Mouse (Mus musculus) neutrophil, adult 59 days (primary cell): ENCODE data around the gene AC124502.3. TPM values are rescaled to one million over a fixed set of nuclear protein-coding genes. Genes with fewer than 3 reads are reported as not detected.

ENCODE experiments used
- total RNA-seq, 2 experiments: library from RNA; stranded (reverse); gene quantifications; 1 replicate in 1 of 2; 2 replicates in 1 of 2; pipeline ENCODE4 v1.2.4; 2023

Gene AC124502.3
- not detected for total RNA-seq

DNA sequence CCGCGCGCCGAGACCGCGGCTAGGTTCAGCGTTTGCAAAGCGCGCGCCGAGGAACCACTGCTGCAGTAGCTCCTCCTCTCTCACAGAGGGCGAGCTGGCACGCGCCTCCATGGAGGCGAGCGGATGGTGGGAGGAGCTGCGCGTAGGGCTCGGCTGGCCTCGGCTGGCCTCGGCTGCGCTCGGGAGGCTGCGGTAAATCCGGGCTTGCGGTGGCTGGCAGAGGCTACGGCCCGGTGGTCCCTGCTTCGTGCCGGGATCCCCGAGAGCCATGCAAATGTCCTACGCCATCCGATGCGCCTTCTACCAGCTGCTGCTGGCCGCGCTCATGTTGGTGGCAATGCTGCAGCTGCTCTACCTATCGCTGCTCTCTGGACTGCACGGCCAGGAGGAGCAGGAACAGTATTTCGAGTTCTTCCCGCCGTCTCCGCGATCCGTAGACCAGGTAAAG, at the start of gene AC124502.3, which contains the start of gene B4gat1:
TSS of gene AC124502.3 (plus strand) at position 183 of the 448 bp plus-strand sequence.
TSS of gene B4gat1 (plus strand) at position 118 of the 448 bp plus-strand sequence.

DNA sequence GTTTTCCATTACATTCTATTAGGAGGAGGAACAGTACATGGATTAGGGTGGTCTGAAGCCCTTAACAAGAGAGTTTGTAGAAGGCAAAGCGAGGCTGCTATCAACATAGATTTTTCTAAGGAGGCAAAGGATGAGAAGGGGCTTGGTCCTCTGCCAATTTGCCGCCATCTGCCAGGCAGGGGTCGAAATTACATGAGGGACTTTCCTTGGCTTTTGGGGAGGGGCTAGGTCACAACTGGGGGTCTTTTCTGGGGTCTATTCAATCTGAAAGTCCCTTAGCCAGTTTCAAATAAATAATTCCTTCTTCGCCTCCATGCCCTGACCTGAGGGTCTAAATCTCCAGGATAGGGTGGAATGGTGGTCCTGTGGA, 48.5 kb upstream of the AC124502.3 start, which contains the start of gene Npas4:
TSS of gene Npas4 (minus strand) at position 61 of the 370 bp plus-strand sequence.

DNA sequence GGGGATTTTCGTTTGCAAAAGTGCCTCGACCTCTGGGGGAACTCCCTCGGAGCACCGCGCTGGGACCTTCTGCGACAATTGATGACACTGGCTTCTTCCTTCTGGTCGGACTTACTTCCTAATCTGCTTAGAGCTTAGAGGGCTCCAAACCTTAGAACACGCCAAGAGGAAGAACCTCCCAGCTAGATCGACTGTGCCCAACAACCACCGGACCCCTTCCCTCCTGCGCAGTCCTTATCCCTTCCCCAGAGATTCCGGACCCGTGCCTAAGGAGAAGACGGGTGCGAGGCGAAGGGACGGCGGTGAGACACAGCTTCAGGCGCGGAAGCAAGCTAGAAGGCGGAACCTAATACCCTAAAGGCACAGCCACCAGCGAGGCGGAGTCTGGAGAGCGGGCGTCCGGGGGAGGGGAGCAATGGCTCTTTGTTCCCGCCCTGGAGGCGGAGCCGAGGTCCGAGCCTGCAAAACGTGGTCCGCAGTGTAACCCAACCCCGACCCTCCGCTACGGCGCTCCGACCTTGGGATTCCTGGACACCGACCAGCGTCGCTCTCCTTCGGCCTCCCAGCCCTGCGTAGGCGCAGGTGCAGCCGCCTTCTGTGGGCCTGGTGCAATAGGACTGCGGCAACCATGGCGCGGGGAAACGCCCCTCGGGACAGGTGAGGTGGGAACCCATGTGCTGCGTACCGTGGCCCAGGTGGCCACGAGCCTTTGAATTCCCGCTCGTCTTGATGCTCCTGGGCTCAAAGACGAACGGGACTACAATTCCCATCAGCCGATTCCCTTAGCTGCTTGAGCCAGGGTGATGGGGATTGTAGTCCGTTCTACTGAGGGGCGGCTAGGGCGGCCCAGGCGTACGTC, 14.8 kb upstream of the AC124502.3 start, which contains the start of gene Slc29a2:
TSS of gene Slc29a2 (plus strand) at position 240 of the 859 bp plus-strand sequence.

DNA sequence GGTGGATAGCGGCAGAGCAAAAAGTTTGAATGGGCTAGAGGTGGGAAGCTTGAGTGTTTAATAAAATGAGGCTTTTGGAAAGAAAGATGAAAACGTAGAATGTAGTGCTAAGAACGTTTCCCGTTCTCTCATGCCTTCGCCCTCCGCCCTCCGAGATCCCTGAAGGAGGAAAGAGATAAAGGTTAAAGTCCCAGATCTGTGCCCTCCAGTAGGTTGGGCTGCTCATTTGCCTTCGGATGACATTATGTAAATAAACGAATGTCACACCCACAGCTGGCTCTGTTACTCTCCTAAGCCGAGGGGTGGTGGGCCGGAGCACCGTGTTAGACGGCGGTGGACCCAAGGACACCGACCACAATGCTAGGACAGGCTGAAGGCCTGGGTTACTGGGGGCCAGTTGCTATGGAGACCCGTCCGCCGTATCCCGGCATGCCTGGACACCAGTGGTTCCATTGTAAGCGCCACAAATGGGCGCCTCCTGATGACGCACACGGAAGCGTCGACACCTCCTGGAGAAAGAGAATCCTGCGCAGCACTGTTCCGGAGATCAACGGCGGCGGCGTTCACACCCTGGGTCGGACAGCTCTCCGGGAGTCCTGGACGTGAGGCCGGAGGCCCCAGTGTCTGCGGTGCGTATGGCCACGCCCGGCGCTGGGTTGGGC, 2.3 kb downstream of the AC124502.3 start, which contains the start of gene Brms1:
TSS of gene Brms1 (plus strand) at position 493 of the 662 bp plus-strand sequence.

DNA sequence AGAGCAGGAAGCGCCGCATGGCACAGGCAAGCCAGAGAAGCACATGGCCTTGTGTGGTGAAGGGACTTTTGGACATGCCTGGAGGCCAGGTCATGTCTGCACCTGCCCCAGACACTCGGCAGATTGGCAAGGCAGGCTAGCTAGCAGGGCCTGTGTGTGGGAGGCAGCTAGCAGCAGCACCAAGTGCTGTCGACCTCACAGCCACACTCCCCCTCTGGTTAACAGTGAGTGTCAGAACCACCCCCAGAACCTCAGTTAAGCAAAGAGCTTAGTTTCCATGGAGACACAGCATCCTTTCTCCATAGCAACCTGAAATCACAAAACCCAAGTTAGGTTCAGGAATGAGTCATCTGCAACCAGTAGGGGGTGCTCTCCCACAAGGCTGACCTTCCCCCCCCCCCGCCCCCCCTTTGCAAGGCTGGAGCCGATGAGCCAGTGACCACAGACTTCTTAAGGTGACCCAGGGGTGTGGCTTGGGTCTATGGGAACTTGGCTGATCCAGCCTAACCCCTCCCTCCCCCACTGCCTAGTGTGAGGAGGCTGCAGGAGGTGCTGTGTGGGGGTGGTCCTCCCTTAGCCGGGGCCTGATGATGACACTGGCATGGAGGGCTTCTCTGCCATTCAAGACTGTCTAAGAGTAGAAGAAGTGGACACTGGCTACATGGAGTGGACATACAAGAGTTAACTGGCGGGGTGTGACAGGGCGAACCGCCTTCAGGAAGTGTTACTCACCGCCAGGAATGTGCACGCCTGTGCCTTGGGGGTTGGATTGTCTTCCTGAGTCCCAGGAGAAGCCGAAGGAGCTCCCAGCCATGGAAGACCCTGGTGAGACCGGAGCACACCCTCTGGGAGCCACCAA, 11.6 kb downstream of the AC124502.3 start, which contains the start of gene Rin1:
TSS of gene Rin1 (plus strand) at position 435 of the 859 bp plus-strand sequence.

DNA sequence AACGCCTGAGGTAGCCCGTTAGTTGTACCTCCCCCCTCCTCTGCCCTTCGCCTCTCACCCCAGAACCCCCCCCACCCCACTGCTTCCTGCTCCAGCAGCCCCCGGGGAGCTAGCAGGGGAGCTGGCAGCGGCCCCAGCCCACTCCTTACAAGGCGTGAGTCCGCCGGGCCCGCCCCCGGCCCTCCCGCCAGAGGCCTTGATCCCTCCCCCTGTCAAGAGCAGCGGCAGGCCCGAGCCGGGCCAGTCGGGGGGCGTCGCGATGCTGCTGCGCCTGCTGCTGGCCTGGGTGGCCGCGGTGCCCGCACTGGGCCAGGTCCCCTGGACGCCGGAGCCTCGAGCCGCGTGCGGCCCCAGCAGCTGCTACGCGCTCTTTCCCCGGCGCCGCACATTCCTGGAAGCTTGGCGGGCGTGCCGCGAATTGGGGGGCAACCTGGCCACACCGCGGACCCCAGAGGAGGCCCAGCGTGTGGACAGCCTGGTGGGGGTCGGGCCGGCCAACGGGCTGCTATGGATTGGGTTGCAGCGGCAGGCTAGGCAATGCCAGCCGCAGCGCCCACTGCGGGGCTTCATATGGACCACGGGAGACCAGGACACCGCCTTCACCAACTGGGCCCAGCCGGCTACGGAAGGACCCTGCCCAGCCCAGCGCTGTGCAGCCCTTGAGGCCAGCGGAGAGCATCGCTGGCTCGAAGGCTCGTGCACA, 29.3 kb downstream of the AC124502.3 start, which contains the start of gene Cd248:
TSS of gene Cd248 (plus strand) at position 212 of the 703 bp plus-strand sequence.

DNA sequence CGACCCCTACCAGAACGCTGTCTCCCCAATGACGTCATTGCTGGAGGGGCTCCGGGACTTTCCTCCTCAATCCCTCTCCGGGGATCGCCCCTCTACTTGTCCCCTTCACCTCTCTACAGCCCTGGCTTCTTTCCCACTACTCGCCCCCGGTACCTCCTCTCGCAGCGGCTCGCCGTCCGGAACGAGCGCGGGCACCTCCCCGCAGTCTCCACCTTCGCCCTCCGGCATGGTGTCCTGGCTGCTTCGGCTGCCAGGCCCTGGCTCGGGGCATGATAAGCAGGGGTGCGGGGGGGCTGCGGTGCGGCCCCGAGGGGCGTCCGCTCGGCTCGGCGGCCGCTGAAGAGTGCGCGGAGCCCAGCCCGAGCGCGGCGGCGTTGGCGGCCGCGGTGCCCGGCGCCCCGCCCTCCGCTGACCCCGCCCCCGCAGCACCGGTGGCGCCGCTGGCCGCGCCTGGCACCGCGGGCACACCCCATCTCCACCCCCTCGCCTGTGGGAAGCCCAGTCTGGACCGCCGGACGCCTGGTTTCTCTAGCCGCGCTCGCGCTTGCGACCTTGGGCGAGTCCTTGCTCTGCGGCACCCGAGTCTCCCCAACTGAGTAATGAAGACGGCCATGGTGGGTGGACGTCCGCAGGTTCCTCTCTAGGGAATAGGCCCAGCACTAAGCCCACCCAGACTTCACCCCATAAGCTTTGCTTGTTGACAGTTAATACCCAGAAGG, 46.6 kb downstream of the AC124502.3 start, which contains the start of gene Tmem151a:
TSS of gene Tmem151a (minus strand) at position 387 of the 719 bp plus-strand sequence.

DNA sequence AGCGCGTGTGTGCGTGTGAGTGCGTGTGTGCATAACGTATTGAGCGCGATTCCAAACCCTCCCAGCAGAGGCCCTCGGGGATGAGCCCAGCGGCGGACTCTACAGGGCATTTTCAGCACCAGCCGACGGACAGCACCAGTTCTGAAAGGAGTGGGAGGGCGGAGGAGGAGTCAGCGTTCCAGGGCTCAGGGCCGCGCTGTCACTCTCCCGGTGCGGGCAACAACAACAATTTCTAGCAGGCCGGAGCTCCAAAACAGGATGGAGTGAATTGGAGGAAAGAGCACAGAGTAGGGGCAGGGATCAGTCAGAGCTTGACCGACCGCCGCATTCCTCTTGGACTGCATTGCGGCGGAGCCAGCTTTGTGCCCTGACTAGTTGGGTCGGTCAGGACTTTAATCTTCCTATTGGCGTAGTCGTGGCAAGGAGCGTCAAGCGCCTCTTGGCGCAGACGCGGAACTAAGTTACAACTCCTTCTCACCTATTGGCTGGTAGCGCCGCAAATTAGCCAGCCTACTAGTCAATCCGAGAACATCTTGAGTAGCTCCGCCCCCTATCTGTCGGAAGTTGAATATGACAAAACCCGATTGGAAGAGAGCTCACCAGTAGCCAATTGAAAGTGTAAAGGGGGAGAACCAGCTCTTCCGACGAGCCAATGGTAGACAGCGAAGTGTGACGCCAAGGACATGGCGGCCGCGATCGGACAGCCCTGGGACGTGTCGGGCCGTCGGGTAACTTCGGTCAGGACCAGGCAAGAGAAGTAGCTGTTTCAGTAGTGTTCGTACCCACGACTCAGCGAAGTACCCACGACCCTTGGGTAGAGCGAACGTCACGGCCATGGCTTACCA, 49.4 kb downstream of the AC124502.3 start, which contains the start of gene Yif1a:
TSS of gene Yif1a (plus strand) at position 655 of the 845 bp plus-strand sequence.

DNA sequence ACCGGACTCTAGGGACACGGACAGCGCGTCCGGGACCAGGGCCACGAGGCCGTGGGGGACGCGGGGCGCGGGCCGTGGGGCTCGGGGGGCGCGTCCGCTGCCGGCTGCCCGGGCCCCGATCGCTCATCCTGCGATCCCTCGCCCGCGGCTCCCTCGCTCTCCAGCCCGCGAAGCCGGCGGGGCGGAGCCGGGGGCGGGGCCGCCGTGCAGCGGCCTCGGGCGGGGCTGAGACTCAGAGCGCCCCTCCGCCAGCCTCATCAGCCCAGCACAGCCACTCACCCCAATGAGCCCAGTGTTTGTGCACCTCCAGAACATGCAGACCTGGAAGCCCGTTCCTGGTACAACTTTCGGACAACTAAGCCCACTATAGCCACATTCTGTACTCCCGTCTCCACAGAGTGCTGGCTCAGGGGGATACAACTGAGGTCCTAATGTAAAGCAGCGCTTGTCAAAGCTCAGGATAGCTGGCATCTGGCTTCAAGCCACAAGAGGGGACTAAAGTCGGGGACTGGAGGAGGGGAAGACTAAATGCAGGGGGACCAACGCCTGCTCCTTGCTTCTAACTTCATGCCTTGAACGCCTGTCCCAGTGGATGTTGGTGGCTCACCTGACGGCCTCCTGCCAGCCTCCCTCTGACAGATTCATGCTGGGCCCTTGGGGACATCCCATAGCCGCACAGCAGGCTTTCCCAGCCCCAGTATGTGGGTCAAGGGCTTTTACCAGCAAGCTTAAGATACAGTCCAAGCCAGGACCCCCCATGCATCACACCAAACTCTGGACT, 59.9 kb downstream of the AC124502.3 start, which contains the start of gene Cnih2:
TSS of gene Cnih2 (minus strand) at position 159 of the 781 bp plus-strand sequence.

Other genes with a start within 250 kb of the AC124502.3 start
- gene Rbm4, start 245.0 kb upstream of the AC124502.3 start, total RNA-seq: 10 to 100 TPM; 36.7 to 43.1 TPM
- 10 to 100 TPM; 12.2 to 18.1 TPM for gene Gm21992, start 227.3 kb upstream of the AC124502.3 start, total RNA-seq
- gene Rbm14, start 227.3 kb upstream of the AC124502.3 start, total RNA-seq: 10 to 100 TPM; 47.6 to 49.2 TPM
- gene Ccs, start 199.6 kb upstream of the AC124502.3 start, total RNA-seq: 10 to 100 TPM; 12.8 to 19.1 TPM
- gene Ccdc87, start 199.5 kb upstream of the AC124502.3 start, total RNA-seq: not detected
- gene Ctsf, start 183.8 kb upstream of the AC124502.3 start, total RNA-seq: 1 to 10 TPM; 2.0 to 4.6 TPM
- under 1 TPM; 0.16 to 0.29 TPM for gene Actn3, start 161.0 kb upstream of the AC124502.3 start, total RNA-seq
- gene Zdhhc24, start 160.2 kb upstream of the AC124502.3 start, total RNA-seq: 1 to 10 TPM; 6.1 to 6.4 TPM
- under 1 TPM; 0.29 to 0.51 TPM for gene Bbs1, start 132.3 kb upstream of the AC124502.3 start, total RNA-seq
- gene Dpp3, start 110.6 kb upstream of the AC124502.3 start, total RNA-seq: 10 to 100 TPM; 49.1 to 52.7 TPM
- not detected for gene Peli3, start 95.8 kb upstream of the AC124502.3 start, total RNA-seq
- 10 to 100 TPM; 10.0 to 13.0 TPM for gene Mrpl11, start 76.7 kb upstream of the AC124502.3 start, total RNA-seq
- not detected for gene Npas4, start 48.6 kb upstream of the AC124502.3 start, total RNA-seq
- 1 to 10 TPM in 1 of 2 experiments, under 1 TPM in 1; 0.62 to 1.6 TPM for gene Slc29a2, start 15.0 kb upstream of the AC124502.3 start, total RNA-seq
- gene B4gat1, start 65 bp upstream of the AC124502.3 start, total RNA-seq: 1 to 10 TPM; 4.2 to 5.6 TPM
- gene Brms1, start 2.5 kb downstream of the AC124502.3 start, total RNA-seq: 10 to 100 TPM; 37.0 to 38.6 TPM
- 1 to 10 TPM in 1 of 2 experiments, under 1 TPM in 1; 1.00 to 1.7 TPM for gene Rin1, start 11.6 kb downstream of the AC124502.3 start, total RNA-seq
- gene Cd248, start 29.2 kb downstream of the AC124502.3 start, total RNA-seq: not detected
- gene Tmem151a, start 46.6 kb downstream of the AC124502.3 start, total RNA-seq: not detected
- 10 to 100 TPM; 13.7 to 18.4 TPM for gene Yif1a, start 49.6 kb downstream of the AC124502.3 start, total RNA-seq
- gene Cnih2, start 59.6 kb downstream of the AC124502.3 start, total RNA-seq: under 1 TPM; 0.27 to 0.93 TPM
- 100 to 1,000 TPM; 135 to 146 TPM for gene Rab1b, start 68.2 kb downstream of the AC124502.3 start, total RNA-seq
- 10 to 100 TPM; 10.1 to 12.8 TPM for gene Klc2, start 79.7 kb downstream of the AC124502.3 start, total RNA-seq
- 100 to 1,000 TPM; 105 to 106 TPM for gene Pacs1, start 234.2 kb downstream of the AC124502.3 start, total RNA-seq